ENCODE assay signal across 9 mouse cellular contexts in the genomic region with DNA sequence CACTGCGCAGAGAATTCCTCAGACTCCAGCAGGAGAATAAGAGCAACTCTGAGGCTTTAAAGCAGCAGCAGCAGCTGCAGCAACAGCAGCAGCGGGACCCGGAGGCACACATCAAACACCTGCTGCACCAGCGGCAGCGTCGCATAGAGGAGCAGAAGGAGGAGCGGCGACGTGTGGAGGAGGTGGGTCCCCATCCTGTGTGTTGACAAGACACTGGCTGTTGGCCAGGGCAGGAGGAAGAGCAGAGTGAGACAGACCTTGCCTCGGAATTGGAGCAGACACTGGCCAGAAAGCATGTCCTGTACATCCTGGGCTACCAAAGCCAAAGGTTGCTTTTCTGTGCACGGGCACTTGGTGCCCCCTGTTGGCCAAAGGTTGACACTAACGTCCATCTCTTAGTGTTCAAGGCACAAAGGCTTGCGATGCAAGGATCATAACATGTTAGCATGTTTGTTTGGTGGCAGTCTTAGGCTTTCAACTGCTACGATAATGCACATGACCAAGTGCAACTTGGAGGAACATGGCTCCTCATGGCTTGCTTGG. TPM values are rescaled to one million over a fixed set of nuclear protein-coding genes. Genes with fewer than 3 reads are reported as not detected.
DNase-seq lines count a peak whose midpoint lies in the region.
"Had no signal": no experiment of that assay in that cellular context is flagged by ENCODE, and none has a peak within 500 bp of the region (broad histone marks: within the 10 kb centered on the region; RNA-seq: fewer than 3 reads in every experiment).

No protein-coding gene starts in this region.

- DNase-seq in A20 (ENCODE audit: low read depth, low spot score) (peak; percentile 71), NIH3T3 (ENCODE audit: low read depth) (peak; percentile 89)
- peak; percentile 84 for DNase-seq in cerebellum, adult 9-10 months
- peak; percentile 68 for DNase-seq in gastrocnemius, postnatal 14 days
- peak; percentile 57 for DNase-seq in large intestine, adult 2 months (ENCODE audit: low read depth, low spot score)
- peak; percentile 85 for DNase-seq in lung, postnatal 14 days
- peak; percentile 55 for DNase-seq in right cerebral cortex, adult 18-20 months
- peak; percentile 53 for DNase-seq in urinary bladder, adult 2 months (ENCODE audit: low spot score)

- 62% methylated on average over 14 of the region's 14 CpGs for WGBS in large intestine, adult 2 months

- intact Hi-C loops in gastrocnemius, postnatal 14 days (cut with DNase I; ENCODE audit: low total_unique reads): loop anchor here (2.0 to 10.0 kb wide), 3 partner anchors 73 to 150 kb away; partner anchors contain the start of genes Cxcl16, Gltpd2, Gm40193 and Med11

RNA-seq across cellular contexts. Expression of gene 4930544D05Rik, which starts 10.6 kb away (rescaled TPM):
- total RNA-seq in gastrocnemius, postnatal 14 days (2021): not detected
- not detected in 2 replicates for polyA plus RNA-seq in large intestine, adult 2 months (2012; rRNA removed)
- polyA plus RNA-seq in urinary bladder, adult 2 months (2012; rRNA removed): not detected in 2 replicates
- polyA plus RNA-seq: heart, embryonic 14.5 days had no signal

RNA-seq across cellular contexts. Expression of gene Chrne, which starts 13.9 kb away (rescaled TPM):
- 10 to 100 TPM; 38.7 to 39.4 TPM for total RNA-seq in gastrocnemius, postnatal 14 days (2021)
- 0.07 and 0.15 TPM in 2 replicates for polyA plus RNA-seq in large intestine, adult 2 months (2012; rRNA removed)
- polyA plus RNA-seq in urinary bladder, adult 2 months (2012; rRNA removed): 0.40 and 0.44 TPM in 2 replicates
- polyA plus RNA-seq: heart, embryonic 14.5 days had no signal

RNA-seq across cellular contexts. Expression of gene Gp1ba, which starts 33.8 kb away (rescaled TPM):
- total RNA-seq in gastrocnemius, postnatal 14 days (2021): under 1 TPM in 1 of 2 experiments, not detected in 1; 0.08 TPM
- 0.04 TPM in 1 of 2 replicates, not detected in the other for polyA plus RNA-seq in large intestine, adult 2 months (2012; rRNA removed)
- 0.01 and 0.10 TPM in 2 replicates for polyA plus RNA-seq in urinary bladder, adult 2 months (2012; rRNA removed)

RNA-seq across cellular contexts. Expression of gene Rnf167, which starts 41.9 kb away (rescaled TPM):
- total RNA-seq in gastrocnemius, postnatal 14 days (2021): 10 to 100 TPM; 34.9 to 35.7 TPM
- 76.9 and 101 TPM in 2 replicates for polyA plus RNA-seq in large intestine, adult 2 months (2012; rRNA removed)
- 116 and 119 TPM in 2 replicates for polyA plus RNA-seq in urinary bladder, adult 2 months (2012; rRNA removed)

RNA-seq across cellular contexts. Expression of gene Slc25a11, which starts 42.2 kb away (rescaled TPM):
- 100 to 1,000 TPM; 278 to 315 TPM for total RNA-seq in gastrocnemius, postnatal 14 days (2021)
- polyA plus RNA-seq in large intestine, adult 2 months (2012; rRNA removed): 118 and 151 TPM in 2 replicates
- polyA plus RNA-seq in urinary bladder, adult 2 months (2012; rRNA removed): 93.9 and 96.9 TPM in 2 replicates

Comparison
In these comparisons a context has a peak if more than half of its experiments do, and no peak if none do; other contexts are left out.
1. Peak in every context shown above with its lines: DNase-seq.